Mouse (Mus musculus): ENCODE data around the gene Pitpnc1. TPM values are rescaled to one million over a fixed set of nuclear protein-coding genes. Genes with fewer than 3 reads are reported as not detected.

Gene Pitpnc1
- polyA plus RNA-seq, 1 experiment: 0.74 TPM

GRCm38 (mm10) chr11:107393828-107394165 is 76.7 kb downstream of the Pitpnc1 start:
- H3K79me2 ChIP-seq (ENCODE audit: control insufficient read depth, insufficient read depth): no peaks in the 10 kb centered on the region
- no peak overlapping the region for H3K4me3 ChIP-seq
- peaks cover 33% of the 10 kb centered on the region for H3K27me3 ChIP-seq (ENCODE audit: control insufficient read depth, insufficient read depth, insufficient read length)
- H3K4me2 ChIP-seq (ENCODE audit: low read depth): no peak overlapping the region
- TF ChIP-seq USF1 (IDR thresholded peaks at IDR 0.05; ENCODE audit: low read depth) (no peak), TCF3 (IDR thresholded peaks at IDR 0.05; ENCODE audit: insufficient read length, low read depth) (no peak), POLR2A (IDR thresholded peaks at IDR 0.05; ENCODE audit: insufficient read length, low read depth) (no peak), MAX (IDR thresholded peaks at IDR 0.05; ENCODE audit: low read depth) (no peak), MYOD1 (IDR thresholded peaks at IDR 0.05; ENCODE audit: control insufficient read depth in 1 of 3, insufficient read length in 2 of 3, low read depth in 2 of 3) (no peak), MYOG (IDR thresholded peaks at IDR 0.05; ENCODE audit: control insufficient read depth in 1 of 3, insufficient read depth in 1 of 3, insufficient read length in 2 of 3, low read depth in 2 of 3) (no peak), E2F4 (IDR thresholded peaks at IDR 0.05; ENCODE audit: insufficient read depth) (no peak), TCF12 (IDR thresholded peaks at IDR 0.05; ENCODE audit: insufficient read depth, poor library complexity, severe bottlenecking) (no peak), POLR2AphosphoS2 (IDR thresholded peaks at IDR 0.05; ENCODE audit: insufficient read length, low read depth) (no peak)
- no peaks in the 10 kb centered on the region for H3K36me3 ChIP-seq (ENCODE audit: control insufficient read depth, insufficient read depth)
- H3ac ChIP-seq (ENCODE audit: control insufficient read depth, insufficient read length): no peak overlapping the region

- Histone ChIP-seq H3K36me3 (ENCODE audit: control insufficient read depth, insufficient read depth) (no peaks in the 10 kb centered on the region), H3K27me3 (ENCODE audit: control insufficient read depth, insufficient read depth, insufficient read length) (peaks cover 32% of the 10 kb centered on the region), H3K4me2 (ENCODE audit: low read depth) (no peak overlapping the region), H3K4me3 (no peak overlapping the region), H3ac (ENCODE audit: control insufficient read depth, insufficient read length) (no peak overlapping the region), H3K79me2 (ENCODE audit: control insufficient read depth, insufficient read depth) (no peaks in the 10 kb centered on the region)
- TF ChIP-seq REST (IDR thresholded peaks at IDR 0.05; ENCODE audit: insufficient read depth, insufficient read length): no peak
- TF ChIP-seq TCF12 (IDR thresholded peaks at IDR 0.05; ENCODE audit: insufficient read depth, poor library complexity, severe bottlenecking): no peak
- TF ChIP-seq TCF3 (IDR thresholded peaks at IDR 0.05; ENCODE audit: insufficient read length, low read depth): no peak
Observed at GRCm38 (mm10) chr11:107393154-107393827, 77.2 kb downstream of the Pitpnc1 start.

GRCm38 (mm10) chr11:107390540-107390939 is 80.0 kb downstream of the Pitpnc1 start:
- peaks cover 14% of the 10 kb centered on the region for H3K27me3 ChIP-seq (ENCODE audit: control insufficient read depth, insufficient read depth, insufficient read length)
- no peak overlapping the region for H3K4me2 ChIP-seq (ENCODE audit: low read depth)
- no peak overlapping the region for H3ac ChIP-seq (ENCODE audit: control insufficient read depth, insufficient read length)
- TF ChIP-seq POLR2AphosphoS2 (IDR thresholded peaks at IDR 0.05; ENCODE audit: insufficient read length, low read depth): no peak
- no peak for TF ChIP-seq E2F4 (IDR thresholded peaks at IDR 0.05; ENCODE audit: insufficient read depth)
- no peak for TF ChIP-seq POLR2A (IDR thresholded peaks at IDR 0.05; ENCODE audit: insufficient read length, low read depth)
- no peak for TF ChIP-seq MYOG (IDR thresholded peaks at IDR 0.05; ENCODE audit: control insufficient read depth in 1 of 3, insufficient read depth in 1 of 3, insufficient read length in 2 of 3, low read depth in 2 of 3)
- TF ChIP-seq MYOD1 (IDR thresholded peaks at IDR 0.05; ENCODE audit: control insufficient read depth in 1 of 3, insufficient read length in 2 of 3, low read depth in 2 of 3): no peak
- no peak for TF ChIP-seq MAX (IDR thresholded peaks at IDR 0.05; ENCODE audit: low read depth)
- no peak for TF ChIP-seq SRF (IDR thresholded peaks at IDR 0.05; ENCODE audit: control insufficient read depth, insufficient read length, low read depth)
- TF ChIP-seq USF1 (IDR thresholded peaks at IDR 0.05; ENCODE audit: low read depth): no peak
- TF ChIP-seq CEBPB (IDR thresholded peaks at IDR 0.05; ENCODE audit: insufficient read depth, poor library complexity, severe bottlenecking): no peak
- TF ChIP-seq REST (IDR thresholded peaks at IDR 0.05; ENCODE audit: insufficient read depth, insufficient read length): no peak
- no peak for TF ChIP-seq TCF3 (IDR thresholded peaks at IDR 0.05; ENCODE audit: insufficient read length, low read depth)
- TF ChIP-seq TCF12 (IDR thresholded peaks at IDR 0.05; ENCODE audit: insufficient read depth, poor library complexity, severe bottlenecking): no peak
- H3K36me3 ChIP-seq (ENCODE audit: control insufficient read depth, insufficient read depth): no peaks in the 10 kb centered on the region
- H3K79me2 ChIP-seq (ENCODE audit: control insufficient read depth, insufficient read depth): no peaks in the 10 kb centered on the region
- no peak overlapping the region for H3K4me3 ChIP-seq

- no peak overlapping the region for H3K4me3 ChIP-seq
- H3K36me3 ChIP-seq (ENCODE audit: control insufficient read depth, insufficient read depth): no peaks in the 10 kb centered on the region
- TF ChIP-seq REST (IDR thresholded peaks at IDR 0.05; ENCODE audit: insufficient read depth, insufficient read length): no peak
- no peak for TF ChIP-seq CEBPB (IDR thresholded peaks at IDR 0.05; ENCODE audit: insufficient read depth, poor library complexity, severe bottlenecking)
- no peak for TF ChIP-seq MAX (IDR thresholded peaks at IDR 0.05; ENCODE audit: low read depth)
- TF ChIP-seq TCF12 (IDR thresholded peaks at IDR 0.05; ENCODE audit: insufficient read depth, poor library complexity, severe bottlenecking): no peak
- TF ChIP-seq TCF3 (IDR thresholded peaks at IDR 0.05; ENCODE audit: insufficient read length, low read depth): no peak
- TF ChIP-seq SRF (IDR thresholded peaks at IDR 0.05; ENCODE audit: control insufficient read depth, insufficient read length, low read depth): no peak
- TF ChIP-seq USF1 (IDR thresholded peaks at IDR 0.05; ENCODE audit: low read depth): no peak
- TF ChIP-seq POLR2A (IDR thresholded peaks at IDR 0.05; ENCODE audit: insufficient read length, low read depth): no peak
- no peak for TF ChIP-seq MYOD1 (IDR thresholded peaks at IDR 0.05; ENCODE audit: control insufficient read depth in 1 of 3, insufficient read length in 2 of 3, low read depth in 2 of 3)
- TF ChIP-seq MYOG (IDR thresholded peaks at IDR 0.05; ENCODE audit: control insufficient read depth in 1 of 3, insufficient read depth in 1 of 3, insufficient read length in 2 of 3, low read depth in 2 of 3): no peak
- no peak for TF ChIP-seq POLR2AphosphoS2 (IDR thresholded peaks at IDR 0.05; ENCODE audit: insufficient read length, low read depth)
- TF ChIP-seq E2F4 (IDR thresholded peaks at IDR 0.05; ENCODE audit: insufficient read depth): no peak
- no peak overlapping the region for H3ac ChIP-seq (ENCODE audit: control insufficient read depth, insufficient read length)
- H3K27me3 ChIP-seq (ENCODE audit: control insufficient read depth, insufficient read depth, insufficient read length): peaks cover 14% of the 10 kb centered on the region
- H3K4me2 ChIP-seq (ENCODE audit: low read depth): no peak overlapping the region
- no peaks in the 10 kb centered on the region for H3K79me2 ChIP-seq (ENCODE audit: control insufficient read depth, insufficient read depth)
Observed at GRCm38 (mm10) chr11:107390001-107390400, 80.5 kb downstream of the Pitpnc1 start.

- no peaks in the 10 kb centered on the region for H3K79me2 ChIP-seq (ENCODE audit: control insufficient read depth, insufficient read depth)
- H3K4me2 ChIP-seq (ENCODE audit: low read depth): no peak overlapping the region
- H3K4me3 ChIP-seq: no peak overlapping the region
- H3K27me3 ChIP-seq (ENCODE audit: control insufficient read depth, insufficient read depth, insufficient read length): peaks cover 14% of the 10 kb centered on the region
- H3ac ChIP-seq (ENCODE audit: control insufficient read depth, insufficient read length): no peak overlapping the region
- no peak for TF ChIP-seq MAX (IDR thresholded peaks at IDR 0.05; ENCODE audit: low read depth)
- TF ChIP-seq SRF (IDR thresholded peaks at IDR 0.05; ENCODE audit: control insufficient read depth, insufficient read length, low read depth): no peak
- no peak for TF ChIP-seq POLR2A (IDR thresholded peaks at IDR 0.05; ENCODE audit: insufficient read length, low read depth)
- no peak for TF ChIP-seq TCF12 (IDR thresholded peaks at IDR 0.05; ENCODE audit: insufficient read depth, poor library complexity, severe bottlenecking)
- no peak for TF ChIP-seq MYOD1 (IDR thresholded peaks at IDR 0.05; ENCODE audit: control insufficient read depth in 1 of 3, insufficient read length in 2 of 3, low read depth in 2 of 3)
- TF ChIP-seq TCF3 (IDR thresholded peaks at IDR 0.05; ENCODE audit: insufficient read length, low read depth): no peak
- TF ChIP-seq E2F4 (IDR thresholded peaks at IDR 0.05; ENCODE audit: insufficient read depth): no peak
- TF ChIP-seq POLR2AphosphoS2 (IDR thresholded peaks at IDR 0.05; ENCODE audit: insufficient read length, low read depth): no peak
- TF ChIP-seq USF1 (IDR thresholded peaks at IDR 0.05; ENCODE audit: low read depth): no peak
- no peak for TF ChIP-seq REST (IDR thresholded peaks at IDR 0.05; ENCODE audit: insufficient read depth, insufficient read length)
- no peak for TF ChIP-seq MYOG (IDR thresholded peaks at IDR 0.05; ENCODE audit: control insufficient read depth in 1 of 3, insufficient read depth in 1 of 3, insufficient read length in 2 of 3, low read depth in 2 of 3)
- no peak for TF ChIP-seq CEBPB (IDR thresholded peaks at IDR 0.05; ENCODE audit: insufficient read depth, poor library complexity, severe bottlenecking)
- no peaks in the 10 kb centered on the region for H3K36me3 ChIP-seq (ENCODE audit: control insufficient read depth, insufficient read depth)
Observed at GRCm38 (mm10) chr11:107386481-107386880, 84.0 kb downstream of the Pitpnc1 start.
